Mouse (Mus musculus) midbrain, embryonic 14.5 days (tissue): ENCODE data around the gene Dnph1. TPM values are rescaled to one million over a fixed set of nuclear protein-coding genes. Genes with fewer than 3 reads are reported as not detected.
A peak's percentile ranks its signal among the peaks of the same experiment; 100 is the strongest.

Experiments
- ATAC-seq: fragments of 200-750 bp; cut with Nextera tagmentation; 2 replicates; pipeline ENCODE4 v1.8.0; 2017; ENCODE audit warnings: moderate number of reproducible peaks, moderate library complexity; ENCODE audit not compliant: low FRiP score, low TSS enrichment
- DNase-seq: peaks from one replicate; pipeline ENCODE4 v3.0.0-alpha.2; 2015
- H3K27ac ChIP-seq: fragments of 300-500 bp; sonication (generic); replicated peaks from 2 replicates; pipeline ENCODE4 v1.5.1; 2014; ENCODE audit warnings: mild to moderate bottlenecking, low read depth, low read length, moderate library complexity
- H3K27me3 ChIP-seq: fragments of 300-500 bp; sonication (generic); 2 replicates; pipeline ENCODE4 v1.6.1; 2014; ENCODE audit warnings: low read length, control low read depth, mixed read lengths; ENCODE audit not compliant: control insufficient read depth, insufficient read depth
- H3K36me3 ChIP-seq: fragments of 300-500 bp; sonication (generic); 2 replicates; pipeline ENCODE4 v1.6.1; 2014; ENCODE audit warnings: low read length, control low read depth; ENCODE audit not compliant: control insufficient read depth, insufficient read depth
- H3K4me1 ChIP-seq: fragments of 300-500 bp; sonication (generic); 2 replicates; pipeline ENCODE4 v1.6.1; 2014; ENCODE audit warnings: mild to moderate bottlenecking, antibody characterized with exemption, low read length, control low read depth; ENCODE audit not compliant: control insufficient read depth, insufficient read depth
- H3K4me2 ChIP-seq: fragments of 300-500 bp; sonication (generic); 2 replicates; pipeline ENCODE4 v1.6.1; 2014; ENCODE audit warnings: mild to moderate bottlenecking, low read length, moderate library complexity
- H3K4me3 ChIP-seq: fragments of 300-500 bp; sonication (generic); replicated peaks from 2 replicates; pipeline ENCODE4 v1.5.1; 2014; ENCODE audit warnings: low read depth, low read length
- H3K9ac ChIP-seq: fragments of 300-500 bp; sonication (generic); replicated peaks from 2 replicates; pipeline ENCODE4 v1.6.1; 2014; ENCODE audit warnings: mild to moderate bottlenecking, low read length, moderate library complexity
- H3K9me3 ChIP-seq: fragments of 300-500 bp; sonication (generic); 2 replicates; pipeline ENCODE4 v1.6.1; 2016; ENCODE audit warnings: low read length, control low read depth, mixed read lengths; ENCODE audit not compliant: control insufficient read depth
- WGBS: fragments of 180-500 bp; shearing (Covaris S2); extraction: QIAGEN DNeasy Blood & Tissue Kit; methylation state at CpG from one replicate; pipeline ENCODE4 v1.1.7; 2014; 5-methylcytosine and 5-hydroxymethylcytosine counted together
- polyA plus RNA-seq: library from polyadenylated mRNA; unstranded; fragments of >200 nt; fragmentation: Nextera tagmentation; extraction: Ambion mirVana; gene quantifications from 2 replicates; pipeline ENCODE4 v1.2.1, GENCODE M21; 2014

The Dnph1 gene
- polyA plus RNA-seq, result 17.2 and 20.4 TPM in 2 replicates

GRCm38 (mm10) chr17:46496623-46497434 lies at the start of gene Dnph1:
Dnph1 (plus strand) TSS chr17:46496711.
- Histone ChIP-seq H3K36me3 (peaks cover 17% of the 10 kb centered on the region), H3K9ac (peak within 1 kb of the TSS; percentile 64), H3K9me3 (no peaks in the 10 kb centered on the region), H3K4me1 (peaks cover 8% of the 10 kb centered on the region; the same call in 1 of the 2 replicates), H3K4me3 (peak within 1 kb of the TSS; percentile 47), H3K27ac (no peak within 1 kb of the TSS), H3K4me2 (peak within 1 kb of the TSS; percentile 87), H3K27me3 (no peaks in the 10 kb centered on the region)
- WGBS, result under 1% methylated on average over 44 of the region's 44 CpGs
- DNase-seq (peak; percentile 93), ATAC-seq (peak; percentile 96)

- DNase-seq, result no peak
- 26% methylated on average over 5 of the region's 5 CpGs for WGBS
- Histone ChIP-seq H3K4me1 (peaks cover 40% of the 10 kb centered on the region), H3K9me3 (no peaks in the 10 kb centered on the region), H3K36me3 (0 out of 2 replicates have a peak, but pooled peaks cover 3% of the 10 kb centered on the region), H3K4me2 (no peak overlapping the region), H3K9ac (no peak overlapping the region), H3K27ac (no peak overlapping the region), H3K4me3 (no peak overlapping the region), H3K27me3 (no peaks in the 10 kb centered on the region)
- no peak for ATAC-seq
Measured at GRCm38 (mm10) chr17:46452683-46453082, 43.8 kb upstream of the Dnph1 start.

GRCm38 (mm10) chr17:46453302-46453948 lies 43.1 kb upstream of the Dnph1 start:
- H3K9me3 ChIP-seq, result no peaks in the 10 kb centered on the region
- peak overlapping the region; percentile 58 for H3K4me2 ChIP-seq
- H3K4me1 ChIP-seq, result peaks cover 40% of the 10 kb centered on the region
- H3K36me3 ChIP-seq, result peaks cover 6% of the 10 kb centered on the region; the same call in 1 of the 2 replicates
- DNase-seq (no peak), ATAC-seq (no peak)
- peak overlapping the region; percentile 60; the same call in 1 of the 2 replicates for H3K27ac ChIP-seq
- H3K9ac ChIP-seq, result no peak overlapping the region; the same call in 1 of the 2 replicates
- H3K27me3 ChIP-seq, result no peaks in the 10 kb centered on the region
- no peak overlapping the region for H3K4me3 ChIP-seq
- 4% methylated on average over 13 of the region's 13 CpGs for WGBS

- Histone ChIP-seq H3K36me3 (peaks cover 12% of the 10 kb centered on the region; the same call in 1 of the 2 replicates), H3K27me3 (no peaks in the 10 kb centered on the region), H3K4me2 (peak overlapping the region; percentile 58), H3K4me3 (peak overlapping the region; percentile 24), H3K9me3 (no peaks in the 10 kb centered on the region), H3K27ac (peak overlapping the region; percentile 60), H3K9ac (no peak overlapping the region; the same call in 1 of the 2 replicates), H3K4me1 (peaks cover 40% of the 10 kb centered on the region)
- DNase-seq (peak; percentile 68), ATAC-seq (peak; percentile 22; the same call in 1 of the 2 replicates)
- WGBS, result under 1% methylated on average over 26 of the region's 26 CpGs
Measured at GRCm38 (mm10) chr17:46453970-46454411, 42.5 kb upstream of the Dnph1 start.

GRCm38 (mm10) chr17:46454539-46454938 lies 42.0 kb upstream of the Dnph1 start:
- Histone ChIP-seq H3K9ac (peak overlapping the region; percentile 29; the same call in 1 of the 2 replicates), H3K27ac (peak overlapping the region; percentile 60; the same call in 1 of the 2 replicates), H3K27me3 (no peaks in the 10 kb centered on the region), H3K4me1 (peaks cover 40% of the 10 kb centered on the region), H3K36me3 (peaks cover 16% of the 10 kb centered on the region), H3K4me3 (peak overlapping the region; percentile 24), H3K4me2 (peak overlapping the region; percentile 58), H3K9me3 (no peaks in the 10 kb centered on the region)
- 1% methylated on average over 9 of the region's 9 CpGs for WGBS
- DNase-seq (peak; percentile 62), ATAC-seq (peak; percentile 32; the same call in 1 of the 2 replicates)

- Histone ChIP-seq H3K27me3 (no peaks in the 10 kb centered on the region), H3K4me3 (peak overlapping the region; percentile 24), H3K9me3 (no peaks in the 10 kb centered on the region), H3K9ac (peak overlapping the region; percentile 29; the same call in 1 of the 2 replicates), H3K4me1 (peaks cover 40% of the 10 kb centered on the region), H3K36me3 (peaks cover 23% of the 10 kb centered on the region), H3K27ac (0 out of 2 replicates have a peak overlapping the region, but pooled peaks have one; percentile 60), H3K4me2 (peak overlapping the region; percentile 58)
- DNase-seq (peak; percentile 64), ATAC-seq (peak; percentile 56; the same call in 1 of the 2 replicates)
- 2% methylated on average over 33 of the region's 33 CpGs for WGBS
Measured at GRCm38 (mm10) chr17:46455110-46455691, 41.3 kb upstream of the Dnph1 start.

GRCm38 (mm10) chr17:46457791-46458190 lies 38.7 kb upstream of the Dnph1 start:
- Histone ChIP-seq H3K4me3 (no peak overlapping the region), H3K4me2 (no peak overlapping the region), H3K9me3 (no peaks in the 10 kb centered on the region), H3K27ac (no peak overlapping the region), H3K4me1 (peaks cover 36% of the 10 kb centered on the region), H3K27me3 (no peaks in the 10 kb centered on the region), H3K36me3 (peaks cover 35% of the 10 kb centered on the region), H3K9ac (no peak overlapping the region)
- DNase-seq (peak; percentile 46), ATAC-seq (no peak)
- WGBS, result 14% methylated on average over 10 of the region's 10 CpGs

- Histone ChIP-seq H3K27ac (no peak overlapping the region), H3K9ac (no peak overlapping the region), H3K27me3 (no peaks in the 10 kb centered on the region), H3K4me1 (peaks cover 30% of the 10 kb centered on the region), H3K4me2 (no peak overlapping the region), H3K4me3 (no peak overlapping the region), H3K36me3 (peaks cover 40% of the 10 kb centered on the region), H3K9me3 (no peaks in the 10 kb centered on the region)
- 57% methylated on average over 3 of the region's 3 CpGs for WGBS
- ATAC-seq (no peak), DNase-seq (no peak)
Measured at GRCm38 (mm10) chr17:46458439-46458838, 38.1 kb upstream of the Dnph1 start.
